Mouse (Mus musculus): ENCODE measurements around the gene Adamts6. TPM values are rescaled to one million over a fixed set of nuclear protein-coding genes. Genes with fewer than 3 reads are reported as not detected.

Gene Adamts6
- 0.75 and 1.5 TPM in 2 replicates for polyA plus RNA-seq (2012; rRNA removed)

GRCm38 (mm10) chr13:104287366-104288225, at the start of gene Adamts6:
TSS of gene Adamts6 (plus strand) at chr13:104287835.
- under 1% methylated on average over 23 of the region's 23 CpGs for WGBS
- TF ChIP-seq CTCF (IDR thresholded peaks at IDR 0.05; ENCODE audit: insufficient read depth, low read length) (no peak), POLR2A (IDR thresholded peaks at IDR 0.05; ENCODE audit: borderline replicate concordance, extremely low read depth, low read depth, low read length) (no peak)
- peak within 1 kb of the TSS; percentile 71 for H3K4me3 ChIP-seq (replicated peaks; ENCODE audit: extremely low read depth, low read depth, low read length)
- peaks cover 5% of the 10 kb centered on the region; the same call in 1 of the 2 replicates for H3K4me1 ChIP-seq (ENCODE audit: control insufficient read depth, insufficient read depth, low read length)
- DNase-seq, result peak; percentile 10

DNA sequence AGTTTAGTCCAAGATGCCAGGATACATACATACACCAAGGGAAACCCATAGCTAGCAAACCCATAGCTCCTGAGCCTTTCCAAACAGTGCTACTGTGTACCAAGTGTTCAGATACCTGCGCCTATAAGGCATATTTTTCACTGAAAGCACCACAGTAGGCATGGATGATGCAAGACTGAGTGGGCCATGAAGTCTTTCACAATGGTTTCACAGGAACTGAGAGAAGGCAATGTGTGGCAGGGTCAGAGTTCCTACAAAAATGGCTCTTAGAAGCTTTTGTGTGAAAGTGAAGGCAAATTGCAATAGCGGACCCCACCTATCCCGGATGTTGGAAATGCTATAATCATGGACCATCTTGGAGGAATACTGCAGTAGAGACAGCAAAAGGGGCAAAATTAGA, 28.6 kb upstream of the Adamts6 start:
- no peak for DNase-seq
- TF ChIP-seq CTCF (IDR thresholded peaks at IDR 0.05; ENCODE audit: insufficient read depth, low read length) (no peak), POLR2A (IDR thresholded peaks at IDR 0.05; ENCODE audit: borderline replicate concordance, extremely low read depth, low read depth, low read length) (no peak)
- 88% methylated on average over 3 of the region's 3 CpGs for WGBS
- H3K4me1 ChIP-seq (ENCODE audit: control insufficient read depth, insufficient read depth, low read length), result no peaks in the 10 kb centered on the region
- H3K4me3 ChIP-seq (replicated peaks; ENCODE audit: extremely low read depth, low read depth, low read length), result no peak overlapping the region

- TF ChIP-seq POLR2A (IDR thresholded peaks at IDR 0.05; ENCODE audit: borderline replicate concordance, extremely low read depth, low read depth, low read length) (no peak), CTCF (IDR thresholded peaks at IDR 0.05; ENCODE audit: insufficient read depth, low read length) (peak; percentile 41; the same call in 1 of the 2 replicates)
- Histone ChIP-seq H3K4me1 (ENCODE audit: control insufficient read depth, insufficient read depth, low read length) (peaks cover 5% of the 10 kb centered on the region; the same call in 1 of the 2 replicates), H3K4me3 (replicated peaks; ENCODE audit: extremely low read depth, low read depth, low read length) (no peak overlapping the region)
- DNase-seq, result peak; percentile 9
- WGBS, result 0% methylated on average over 2 of the region's 2 CpGs
Observed at GRCm38 (mm10) chr13:104285031-104285431, 2.6 kb upstream of the Adamts6 start.

- DNase-seq, result peak; percentile 30
- TF ChIP-seq CTCF (IDR thresholded peaks at IDR 0.05; ENCODE audit: insufficient read depth, low read length) (no peak), POLR2A (IDR thresholded peaks at IDR 0.05; ENCODE audit: borderline replicate concordance, extremely low read depth, low read depth, low read length) (no peak)
- under 1% methylated on average over 10 of the region's 10 CpGs for WGBS
- Histone ChIP-seq H3K4me1 (ENCODE audit: control insufficient read depth, insufficient read depth, low read length) (peaks cover 5% of the 10 kb centered on the region; the same call in 1 of the 2 replicates), H3K4me3 (replicated peaks; ENCODE audit: extremely low read depth, low read depth, low read length) (peak overlapping the region; percentile 80)
Observed at GRCm38 (mm10) chr13:104285737-104286311, 1.8 kb upstream of the Adamts6 start.

- under 1% methylated on average over 4 of the region's 4 CpGs for WGBS
- DNase-seq, result no peak
- no peak for TF ChIP-seq CTCF (IDR thresholded peaks at IDR 0.05; ENCODE audit: insufficient read depth, low read length)
- no peak for TF ChIP-seq POLR2A (IDR thresholded peaks at IDR 0.05; ENCODE audit: borderline replicate concordance, extremely low read depth, low read depth, low read length)
Observed at GRCm38 (mm10) chr13:104286336-104286735, 1.3 kb upstream of the Adamts6 start.

DNA sequence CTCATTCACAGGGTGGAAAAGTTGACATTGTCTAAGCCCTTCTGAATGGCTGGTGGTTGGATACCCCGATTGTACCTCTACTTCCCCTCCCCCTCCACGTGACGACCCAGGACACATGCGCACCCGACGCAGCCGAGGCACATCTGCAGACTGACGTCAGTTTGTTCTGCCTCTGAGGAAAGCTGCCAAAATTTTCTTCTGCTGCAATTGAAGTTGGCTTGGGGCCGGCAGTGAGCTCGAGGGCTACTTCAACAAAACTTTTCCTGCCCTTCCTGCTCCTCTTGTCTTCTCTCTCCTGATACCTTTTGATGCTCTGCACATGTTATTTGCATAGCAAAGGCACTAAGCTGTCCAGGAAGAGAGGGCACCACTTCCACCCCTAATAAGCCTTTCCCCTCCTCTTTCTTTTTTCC, 732 bp upstream of the Adamts6 start:
- DNase-seq, result peak; percentile 86
- TF ChIP-seq POLR2A (IDR thresholded peaks at IDR 0.05; ENCODE audit: borderline replicate concordance, extremely low read depth, low read depth, low read length) (peak; percentile 70; the same call in 1 of the 2 replicates), CTCF (IDR thresholded peaks at IDR 0.05; ENCODE audit: insufficient read depth, low read length) (no peak)
- peak overlapping the region; percentile 64 for H3K4me3 ChIP-seq (replicated peaks; ENCODE audit: extremely low read depth, low read depth, low read length)
- H3K4me1 ChIP-seq (ENCODE audit: control insufficient read depth, insufficient read depth, low read length), result peaks cover 5% of the 10 kb centered on the region; the same call in 1 of the 2 replicates
- under 1% methylated on average over 10 of the region's 10 CpGs for WGBS

More at GRCm38 (mm10) chr13:104286336-104286735, 1.3 kb upstream of the Adamts6 start:
- H3K4me1 ChIP-seq (ENCODE audit: control insufficient read depth, insufficient read depth, low read length), result peaks cover 5% of the 10 kb centered on the region; the same call in 1 of the 2 replicates
- no peak overlapping the region for H3K4me3 ChIP-seq (replicated peaks; ENCODE audit: extremely low read depth, low read depth, low read length)

GRCm38 (mm10) chr13:104288226-104288859, 708 bp downstream of the Adamts6 start:
- Histone ChIP-seq H3K4me1 (ENCODE audit: control insufficient read depth, insufficient read depth, low read length) (peaks cover 5% of the 10 kb centered on the region; the same call in 1 of the 2 replicates), H3K4me3 (replicated peaks; ENCODE audit: extremely low read depth, low read depth, low read length) (peak overlapping the region; percentile 71)
- peak; percentile 61 for DNase-seq
- TF ChIP-seq CTCF (IDR thresholded peaks at IDR 0.05; ENCODE audit: insufficient read depth, low read length) (no peak), POLR2A (IDR thresholded peaks at IDR 0.05; ENCODE audit: borderline replicate concordance, extremely low read depth, low read depth, low read length) (no peak)
- under 1% methylated on average over 7 of the region's 7 CpGs for WGBS

- DNase-seq, result no peak
- Histone ChIP-seq H3K4me1 (ENCODE audit: control insufficient read depth, insufficient read depth, low read length) (peaks cover 5% of the 10 kb centered on the region; the same call in 1 of the 2 replicates), H3K4me3 (replicated peaks; ENCODE audit: extremely low read depth, low read depth, low read length) (no peak overlapping the region)
- TF ChIP-seq POLR2A (IDR thresholded peaks at IDR 0.05; ENCODE audit: borderline replicate concordance, extremely low read depth, low read depth, low read length) (no peak), CTCF (IDR thresholded peaks at IDR 0.05; ENCODE audit: insufficient read depth, low read length) (no peak)
Observed at GRCm38 (mm10) chr13:104289176-104289575, 1.5 kb downstream of the Adamts6 start.

- H3K4me3 ChIP-seq (replicated peaks; ENCODE audit: extremely low read depth, low read depth, low read length), result no peak overlapping the region
- no peak for TF ChIP-seq CTCF (IDR thresholded peaks at IDR 0.05; ENCODE audit: insufficient read depth, low read length)
- TF ChIP-seq POLR2A (IDR thresholded peaks at IDR 0.05; ENCODE audit: borderline replicate concordance, extremely low read depth, low read depth, low read length), result no peak
- WGBS, result 94% methylated on average over 1 of the region's 1 CpGs
- DNase-seq, result no peak
- H3K4me1 ChIP-seq (ENCODE audit: control insufficient read depth, insufficient read depth, low read length), result 0 out of 2 replicates have a peak, but pooled peaks cover 3% of the 10 kb centered on the region
Observed at GRCm38 (mm10) chr13:104295472-104295871, 7.8 kb downstream of the Adamts6 start.
